Mouse (Mus musculus): Measurements from ENCODE around the gene Il27ra.

- TF ChIP-seq CTCF (IDR thresholded peaks at IDR 0.05; ENCODE audit: control insufficient read depth, insufficient read depth, low read length) (no peak), POLR2A (IDR thresholded peaks at IDR 0.05; ENCODE audit: borderline replicate concordance, control insufficient read depth, low read depth, low read length) (no peak)
Measured at GRCm38 (mm10) chr8:83982449-83982848, 59.9 kb downstream of the Il27ra start.

Measured in bone marrow, adult 2 months (tissue).